Mouse (Mus musculus) lung, postnatal 36 days (tissue): Measurements from ENCODE around the gene Cilp.
"Not testable (repeated sequence)": the region's sequence is repeated elsewhere in the genome, so short reads cannot be mapped to it uniquely, and the experiment has no call there.

Experiments
- DNase-seq: peaks from one replicate; pipeline ENCODE4 v3.0.0; 2022; ENCODE audit warnings: mixed read lengths

The Cilp gene

DNA sequence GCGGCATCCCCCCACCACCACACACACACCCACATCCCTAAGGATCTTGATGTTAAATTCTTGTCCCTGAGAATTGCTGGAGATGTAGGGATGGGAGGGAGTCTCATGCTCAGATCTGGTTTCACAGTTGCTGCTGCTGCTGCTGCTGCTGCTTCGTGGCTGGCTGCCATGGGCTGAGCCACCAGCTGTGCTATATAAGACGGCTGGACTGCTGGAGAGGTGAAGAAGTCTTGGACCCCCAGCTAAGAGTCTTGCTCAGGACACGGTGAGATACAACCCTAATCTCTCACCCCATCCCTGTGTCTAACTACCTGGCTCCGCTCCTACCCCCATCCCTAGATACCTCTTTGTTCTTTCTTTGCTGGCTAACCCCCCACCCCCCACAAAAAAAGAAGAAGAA is at the start of gene Cilp:
Cilp (plus strand) TSS at position 222 of the 400 bp plus-strand sequence.
- no peak for DNase-seq

DNA sequence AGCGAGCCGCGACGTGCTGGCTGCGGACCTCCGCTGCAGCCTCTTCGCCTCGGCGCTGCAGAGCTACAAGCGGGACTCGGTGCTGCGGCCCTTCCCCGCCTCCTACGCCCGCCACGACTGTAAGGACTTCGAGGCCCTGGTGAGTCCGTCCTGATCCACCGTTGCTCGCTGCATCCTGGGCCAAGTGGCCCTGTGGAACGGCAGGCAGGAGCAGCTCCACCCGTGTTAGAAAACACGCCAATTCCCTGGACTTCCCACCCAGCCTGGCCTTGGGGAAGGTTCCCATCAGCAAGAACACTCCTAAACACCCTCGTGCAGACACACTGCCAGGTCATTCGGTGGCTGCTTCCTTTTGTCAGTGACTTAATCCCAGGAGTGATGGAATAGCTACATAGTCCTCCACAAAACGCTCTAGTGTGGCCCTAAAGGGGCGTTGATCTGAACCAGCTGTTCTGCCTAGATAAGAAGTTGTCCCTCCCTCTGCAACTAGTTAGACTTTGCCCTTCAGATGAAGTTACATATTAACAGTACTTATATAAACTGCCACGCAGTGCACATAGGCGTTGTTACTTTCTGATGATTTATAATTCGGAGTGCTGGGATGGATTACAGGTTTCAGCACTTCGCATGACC is 49.4 kb upstream of the Cilp start:
- peak; percentile 31 for DNase-seq

DNA sequence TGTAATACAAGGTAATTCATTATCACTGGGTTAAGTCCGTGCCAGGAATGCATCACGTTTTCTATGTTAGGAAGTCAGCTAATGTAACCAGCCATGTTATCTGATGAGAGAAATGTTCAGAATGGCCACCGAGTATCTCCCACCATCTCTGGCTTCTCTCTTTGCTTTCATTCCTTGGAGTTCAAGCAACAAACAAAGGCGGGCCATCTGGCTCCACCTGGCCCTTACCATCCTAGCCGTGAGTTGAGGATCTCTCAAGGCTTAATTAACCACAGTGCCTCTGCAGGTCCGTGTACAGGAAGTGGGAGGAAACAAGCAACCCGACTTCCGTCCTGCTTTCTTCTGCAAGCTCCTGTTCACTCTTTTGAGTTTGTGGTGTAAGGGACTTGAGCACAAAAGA is 48.0 kb upstream of the Cilp start:
- DNase-seq = peak; percentile 30

DNA sequence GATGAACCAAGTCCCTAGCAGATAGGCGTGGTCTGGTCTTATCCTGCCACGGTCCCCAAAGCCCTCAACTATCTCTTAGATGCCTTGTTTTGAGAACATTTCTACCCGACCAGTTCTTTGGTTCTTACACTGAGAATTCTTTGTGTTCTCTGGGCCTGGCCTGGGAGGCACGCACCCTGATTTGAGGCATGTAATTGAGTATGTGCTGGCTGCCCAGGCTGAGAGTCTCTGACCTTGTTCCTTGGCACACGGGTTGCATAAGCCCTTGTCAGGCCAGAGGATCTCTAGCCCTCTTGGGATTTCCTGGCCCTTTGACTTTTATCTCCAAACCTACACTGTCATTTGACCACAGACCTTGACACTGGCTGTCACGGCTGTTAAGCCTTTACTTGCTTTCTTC is 47.3 kb upstream of the Cilp start:
- no peak for DNase-seq

DNA sequence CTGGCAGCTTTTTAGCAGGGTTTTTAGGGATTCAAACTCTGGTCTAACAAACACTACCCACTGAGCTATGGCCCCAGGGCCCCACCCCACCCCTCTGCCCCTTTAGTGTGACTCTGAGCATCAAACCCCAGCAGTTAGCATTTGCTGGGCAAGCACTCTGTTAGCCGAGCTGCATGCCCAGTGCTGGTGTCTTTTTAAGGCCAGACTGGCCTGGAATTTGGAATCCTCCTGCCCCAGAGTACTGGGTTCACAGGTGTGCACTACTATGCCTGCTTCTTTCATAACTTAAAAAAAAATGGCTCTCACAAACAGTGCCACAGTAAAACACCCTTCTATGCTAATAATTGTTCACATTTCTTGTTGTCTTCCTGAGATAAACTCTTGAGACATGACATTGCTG is 46.1 kb upstream of the Cilp start:
- no peak for DNase-seq

DNA sequence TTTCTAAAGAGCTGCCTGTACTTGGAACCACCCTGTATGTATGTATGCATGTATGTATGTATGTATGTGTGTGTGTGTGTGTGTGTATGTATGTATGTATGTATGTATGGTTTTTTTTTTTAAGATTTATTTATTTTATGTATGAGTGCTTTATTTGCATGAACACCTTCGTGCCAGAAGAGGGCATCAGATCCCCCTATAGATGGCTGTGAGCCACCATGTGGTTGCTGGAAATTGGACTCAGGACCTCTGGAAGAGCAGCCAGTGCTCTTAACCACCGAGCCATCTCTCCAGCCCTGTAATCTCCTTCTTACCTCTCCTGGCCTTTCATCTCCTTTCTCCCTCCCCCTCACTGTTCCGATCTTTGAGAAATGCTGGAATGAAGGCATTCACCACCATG is 44.6 kb upstream of the Cilp start:
- DNase-seq = not testable (repeated sequence)

DNA sequence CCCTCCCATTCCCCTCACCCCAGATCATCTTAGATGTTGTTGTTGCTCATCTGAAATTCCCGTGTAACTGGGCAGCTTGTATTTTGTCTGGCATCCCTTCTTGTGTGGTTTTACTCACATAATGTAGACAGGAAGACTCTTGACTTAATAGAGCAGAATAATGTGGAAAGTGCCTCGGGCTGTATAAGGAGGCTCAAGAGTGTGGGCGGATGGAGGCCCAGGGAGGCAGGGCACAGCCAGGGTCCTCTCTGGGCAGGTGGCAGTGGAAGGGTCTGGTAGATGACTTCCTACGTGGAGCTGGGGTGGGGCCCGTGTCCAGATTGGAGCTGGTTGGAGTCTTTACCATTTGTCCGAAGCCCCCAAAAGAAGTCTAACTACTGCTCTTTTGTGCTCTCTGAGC is 41.1 kb upstream of the Cilp start:
- no peak for DNase-seq

DNA sequence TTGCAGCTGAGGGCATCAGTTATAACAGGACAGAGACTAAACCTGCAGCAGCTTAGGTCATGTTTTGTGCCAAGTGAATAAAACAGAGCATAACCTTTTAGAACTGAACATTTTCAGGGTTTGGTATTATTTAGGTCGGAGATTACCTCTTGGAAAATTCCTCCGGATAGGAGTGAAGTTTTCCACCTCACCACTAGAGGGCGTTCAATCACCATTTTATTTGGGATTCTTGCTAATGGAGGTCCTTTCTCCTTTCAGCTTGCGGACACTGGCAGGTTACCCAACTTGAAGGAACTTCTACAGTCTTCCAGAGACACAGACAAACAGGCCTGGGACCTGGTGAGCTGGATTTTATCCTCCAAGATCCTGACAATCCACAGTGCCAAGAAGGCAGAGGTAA is 39.2 kb upstream of the Cilp start:
- DNase-seq = peak; percentile 54

DNA sequence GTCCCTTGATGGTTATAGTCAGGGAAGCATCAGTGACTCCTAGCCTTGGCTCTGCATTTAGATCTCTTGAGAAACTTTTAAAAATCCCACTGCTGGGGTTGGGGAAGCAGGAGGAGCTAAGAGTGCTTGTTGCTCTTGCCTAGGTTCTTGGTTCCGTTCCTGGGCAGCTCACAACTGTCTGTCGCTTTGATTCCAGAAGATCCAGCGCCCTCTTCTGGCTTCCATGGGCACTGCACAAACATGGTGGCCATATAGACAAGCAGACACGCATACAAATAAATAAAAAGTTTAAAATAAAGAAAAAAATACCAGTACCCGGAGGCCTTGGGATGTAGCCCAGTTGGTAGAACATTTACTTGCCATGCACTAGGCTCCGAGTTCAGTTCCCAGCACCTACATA is 34.7 kb upstream of the Cilp start:
- DNase-seq = no peak

DNA sequence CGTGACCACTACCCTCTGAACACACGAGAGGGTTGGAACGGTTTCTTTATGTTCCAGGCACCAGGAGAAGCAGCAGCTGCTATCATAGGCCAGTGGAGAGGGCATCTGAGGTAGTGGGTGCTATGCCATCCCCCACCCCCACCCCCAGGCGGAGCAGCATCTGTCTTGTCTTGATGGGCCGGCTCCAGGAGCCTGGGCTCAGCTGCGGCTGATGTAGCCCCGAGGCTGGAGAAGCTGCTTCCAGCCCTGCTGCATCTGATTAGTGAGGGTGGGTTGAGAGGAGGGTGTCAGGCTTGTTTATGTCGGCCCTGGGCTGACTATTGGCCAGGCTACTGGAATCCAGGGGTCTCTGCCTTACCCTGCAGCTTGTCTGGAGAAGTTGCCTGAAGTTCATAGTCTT is 33.7 kb upstream of the Cilp start:
- no peak for DNase-seq

DNA sequence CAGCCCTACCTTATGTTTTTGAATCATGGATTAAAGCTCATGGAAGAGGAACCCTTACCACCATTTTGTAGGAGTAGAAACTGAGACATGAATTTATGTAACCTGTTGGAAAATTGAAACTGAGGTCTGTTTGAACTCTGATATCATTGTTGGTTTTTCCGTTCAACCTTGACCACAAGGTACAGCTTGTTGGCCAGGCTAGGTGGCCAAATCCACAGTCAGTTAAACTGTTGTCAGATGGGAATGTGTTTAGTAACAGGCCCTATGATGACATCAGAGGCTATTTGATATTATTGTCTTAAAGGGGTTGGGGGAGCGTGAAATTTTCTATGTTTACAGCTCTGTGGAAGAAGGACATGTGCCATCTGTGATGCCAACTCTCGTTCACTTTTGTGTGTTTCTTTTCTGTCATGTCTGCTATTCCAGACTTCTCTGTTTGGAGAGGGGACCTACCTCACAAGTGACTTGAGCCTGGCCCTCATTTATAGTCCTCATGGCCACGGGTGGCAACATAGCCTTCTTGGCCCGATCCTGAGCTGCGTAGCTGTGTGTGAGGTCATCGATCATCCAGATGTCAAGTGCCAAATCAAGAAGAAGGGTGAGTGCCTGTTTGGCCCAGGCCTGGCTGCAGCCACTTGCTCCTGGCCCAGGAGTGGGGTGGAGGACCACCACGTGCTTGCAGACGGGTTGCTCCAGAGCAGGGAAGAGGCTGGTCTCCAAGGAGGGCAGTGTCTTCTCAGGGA is 31.6 kb upstream of the Cilp start:
- DNase-seq = no peak

DNA sequence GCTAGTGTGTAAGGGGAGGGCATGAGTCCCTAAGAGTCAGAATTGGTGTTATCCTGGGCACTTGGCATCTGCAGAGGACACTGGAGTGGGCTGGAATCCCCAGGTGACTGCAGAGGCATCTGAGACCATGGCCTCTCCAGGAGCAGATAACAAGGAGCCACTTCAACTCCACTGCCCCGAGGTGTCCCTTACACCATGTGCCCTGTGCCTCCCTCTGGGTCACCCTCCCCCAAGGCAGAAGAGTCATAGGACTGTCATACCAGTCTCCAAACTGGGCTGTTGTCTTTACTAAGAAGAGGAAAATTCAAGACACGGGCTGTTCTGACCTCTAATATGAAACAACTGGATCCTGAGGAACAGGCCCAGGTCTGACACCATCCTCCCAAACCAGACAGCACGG is 30.2 kb upstream of the Cilp start:
- DNase-seq = no peak

DNA sequence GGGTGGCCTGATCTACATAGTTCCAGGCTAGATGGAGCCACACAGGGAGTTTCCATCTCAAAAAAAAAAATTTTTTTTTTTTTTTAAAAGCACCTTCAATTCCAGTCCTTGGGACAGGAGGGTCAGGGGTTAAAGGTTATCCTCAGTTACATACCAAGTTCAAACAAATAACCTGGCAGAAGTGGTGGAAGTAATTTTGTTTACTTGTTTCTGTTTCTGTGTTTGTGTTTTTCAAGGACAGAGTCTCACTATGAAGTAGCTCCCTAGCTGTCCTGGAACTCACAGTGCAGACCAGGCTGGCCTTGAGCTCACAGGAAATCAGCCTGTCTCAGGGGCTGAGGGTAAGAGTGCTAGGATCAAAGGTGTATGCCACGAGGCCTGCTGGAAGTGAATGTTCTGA is 29.4 kb upstream of the Cilp start:
- no peak for DNase-seq

DNA sequence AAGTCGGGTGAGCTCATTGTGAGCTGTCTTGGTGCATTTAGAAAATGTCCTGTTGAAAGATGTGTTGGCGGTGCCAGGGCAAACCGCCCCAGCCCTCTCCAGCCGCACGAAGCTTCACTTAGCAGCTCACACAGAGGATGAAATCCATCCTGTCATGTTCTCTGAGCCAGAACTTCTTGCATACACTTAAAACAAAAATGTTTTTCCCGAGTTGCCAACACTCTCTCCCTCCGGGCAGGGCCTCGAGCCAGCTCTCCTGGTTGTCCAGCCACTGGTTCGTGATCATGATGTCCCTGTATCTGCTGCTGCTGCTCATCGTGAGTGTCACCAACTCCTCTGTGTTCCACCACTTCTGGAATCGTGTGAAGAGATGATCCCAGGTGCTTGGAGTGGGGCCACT is 27.4 kb upstream of the Cilp start:
- DNase-seq = peak; percentile 29

DNA sequence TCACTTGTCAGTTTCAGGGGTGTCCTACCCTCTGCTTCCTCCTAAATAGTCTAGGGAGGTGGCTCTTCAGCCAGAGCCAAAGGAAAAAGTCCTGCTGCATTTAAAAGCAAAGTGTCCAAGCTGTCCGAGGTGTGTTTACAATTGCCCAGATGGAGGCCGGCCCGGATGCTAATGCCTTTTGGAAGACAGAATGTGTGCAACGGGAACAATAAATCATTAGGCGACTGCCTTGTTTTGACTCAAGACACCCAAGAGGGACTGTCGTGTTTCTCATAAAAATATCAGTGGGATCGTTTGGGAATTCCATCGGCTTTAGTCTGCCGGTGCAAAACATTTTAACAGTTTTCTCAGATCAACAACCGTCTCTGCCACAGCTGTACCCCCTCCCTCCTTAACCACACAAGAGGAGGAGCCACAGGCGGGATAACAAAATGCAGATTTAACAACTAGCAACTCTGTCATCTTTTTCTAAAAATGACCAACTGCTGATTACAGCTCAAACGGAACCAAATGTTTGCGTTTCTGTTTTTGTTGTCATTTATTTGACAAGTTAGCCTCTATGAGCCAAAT is 26.7 kb upstream of the Cilp start:
- peak; percentile 67 for DNase-seq

DNA sequence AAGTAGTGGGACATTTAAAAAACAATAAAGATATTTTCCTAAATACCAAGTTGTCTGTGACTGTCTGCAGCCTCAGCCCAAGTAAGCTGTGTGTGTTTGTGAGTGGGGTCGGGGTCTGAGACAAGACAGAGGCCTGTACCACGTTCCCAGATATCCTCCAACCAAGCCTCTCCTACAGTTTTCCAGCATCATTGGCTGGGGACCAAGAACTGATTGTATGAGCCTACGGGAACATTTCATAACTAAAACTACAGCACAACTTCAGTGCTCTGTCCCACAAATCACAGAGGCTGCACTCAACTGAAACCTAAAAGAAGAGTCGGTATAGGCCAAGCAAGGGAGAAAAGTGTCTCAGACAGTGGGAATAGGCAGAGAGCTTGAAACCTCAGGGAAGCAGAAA is 25.8 kb upstream of the Cilp start:
- no peak for DNase-seq

DNA sequence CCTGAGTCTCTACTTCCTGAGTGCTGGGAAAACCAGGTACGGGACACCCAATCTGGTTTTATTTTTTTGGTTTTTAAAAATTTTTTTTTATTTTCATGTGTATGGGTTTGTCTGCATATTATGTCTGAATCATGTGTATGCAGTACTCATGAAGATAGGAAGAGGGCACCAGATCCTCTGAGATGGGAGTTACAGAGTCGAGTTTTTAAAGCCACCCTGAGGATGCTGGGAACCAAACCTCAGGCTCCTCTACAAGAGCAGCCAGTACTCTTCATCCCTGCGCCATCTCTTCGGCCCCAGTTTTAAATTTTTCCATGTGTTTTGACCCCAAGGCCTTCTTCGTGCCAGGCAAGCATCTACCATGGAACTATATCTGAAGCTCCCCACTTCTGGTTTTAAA is 25.2 kb upstream of the Cilp start:
- no peak for DNase-seq

DNA sequence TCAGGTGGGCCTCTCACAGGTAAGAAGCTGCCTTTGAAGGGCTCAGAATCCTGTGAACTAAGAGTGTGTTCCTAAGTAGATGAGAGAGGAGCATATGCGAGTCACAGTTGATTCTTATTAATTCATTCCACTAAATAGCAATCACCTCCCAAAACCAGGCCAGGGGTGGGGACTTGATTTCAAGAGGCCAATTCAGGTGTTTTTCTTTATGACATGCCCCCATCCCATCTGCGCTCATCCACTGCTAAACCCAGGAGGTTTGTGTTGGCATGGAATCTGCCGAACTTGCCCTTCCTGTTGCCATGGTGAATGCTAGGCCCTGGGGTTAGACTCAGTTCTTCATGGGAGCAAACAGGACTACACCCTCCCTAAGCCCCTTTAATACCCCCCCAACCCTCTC is 24.4 kb upstream of the Cilp start:
- no peak for DNase-seq

DNA sequence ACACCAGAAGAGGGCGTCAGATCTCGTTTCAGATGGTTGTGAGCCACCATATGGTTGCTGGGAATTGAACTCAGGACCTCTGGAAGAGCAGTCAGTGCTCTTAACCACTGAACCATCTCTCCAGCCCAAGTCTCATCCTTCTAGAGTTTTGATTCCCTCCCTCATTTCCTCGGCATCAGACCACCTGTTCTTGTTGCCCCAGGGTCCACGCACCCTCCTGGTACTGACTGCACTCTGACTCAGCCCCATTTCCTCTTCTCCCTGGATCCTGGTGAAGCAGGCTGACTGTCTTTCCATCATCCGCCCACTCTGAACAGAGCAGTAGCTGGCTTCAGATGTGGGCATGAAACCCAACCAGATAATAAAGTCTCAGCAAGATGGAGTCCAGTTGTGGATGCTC is 23.0 kb upstream of the Cilp start:
- no peak for DNase-seq

DNA sequence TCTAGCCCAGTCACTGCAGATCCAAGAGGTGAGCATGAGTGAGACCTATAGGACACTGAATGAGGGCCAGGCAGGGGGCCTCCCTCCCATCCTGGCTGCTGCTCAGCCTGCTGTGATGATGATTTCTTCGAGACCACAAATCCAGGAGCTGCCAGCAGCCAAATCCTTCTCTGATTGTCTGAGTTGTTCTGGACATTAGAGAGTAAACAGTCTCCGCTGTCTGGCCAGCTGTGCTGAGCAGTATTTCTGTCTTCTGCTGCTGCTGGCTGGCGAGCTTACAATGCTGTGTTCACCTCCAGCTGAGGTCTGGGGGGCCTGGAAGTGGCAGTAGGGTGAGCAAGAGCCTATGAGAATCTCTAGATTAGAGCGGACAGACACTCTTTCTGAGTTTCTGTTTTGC is 21.7 kb upstream of the Cilp start:
- no peak for DNase-seq

DNA sequence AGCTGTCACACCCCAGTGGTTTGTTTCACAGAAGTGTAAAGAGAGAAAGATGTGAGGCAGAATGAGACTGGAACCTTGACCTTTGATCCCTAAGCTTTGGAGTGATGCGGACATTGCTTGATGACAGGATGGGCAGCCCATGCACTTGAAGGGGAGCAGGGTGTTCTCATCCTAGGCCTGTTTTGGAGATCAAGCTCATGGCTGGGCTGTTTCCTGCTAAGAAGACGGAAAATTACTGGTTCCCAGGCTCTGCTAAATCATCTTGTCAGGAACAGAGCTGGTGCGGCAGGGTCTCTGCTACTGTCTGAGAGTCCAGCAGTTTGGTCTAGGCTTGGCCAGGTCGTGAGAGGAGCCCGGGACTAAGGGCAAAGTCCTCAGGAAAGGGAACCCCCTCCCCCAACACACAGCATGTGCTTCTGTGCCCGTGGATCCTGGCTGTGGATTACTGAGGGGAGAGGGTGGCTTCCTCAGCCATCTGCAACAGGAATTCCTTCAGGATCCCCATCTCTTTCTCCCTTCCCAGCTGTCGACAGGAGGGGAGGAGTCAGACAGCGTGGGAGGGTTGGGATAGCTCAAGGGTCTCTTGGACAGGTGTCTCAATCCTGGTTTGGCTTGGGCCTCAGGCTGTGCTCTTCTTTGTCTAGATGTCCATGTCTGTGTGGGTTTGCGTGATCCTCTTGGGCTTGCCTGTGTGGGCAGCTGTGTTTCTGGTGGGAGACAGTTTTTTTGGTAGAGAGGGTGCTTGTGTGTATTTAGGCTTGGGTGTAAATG is 20.8 kb upstream of the Cilp start:
- DNase-seq = no peak

DNA sequence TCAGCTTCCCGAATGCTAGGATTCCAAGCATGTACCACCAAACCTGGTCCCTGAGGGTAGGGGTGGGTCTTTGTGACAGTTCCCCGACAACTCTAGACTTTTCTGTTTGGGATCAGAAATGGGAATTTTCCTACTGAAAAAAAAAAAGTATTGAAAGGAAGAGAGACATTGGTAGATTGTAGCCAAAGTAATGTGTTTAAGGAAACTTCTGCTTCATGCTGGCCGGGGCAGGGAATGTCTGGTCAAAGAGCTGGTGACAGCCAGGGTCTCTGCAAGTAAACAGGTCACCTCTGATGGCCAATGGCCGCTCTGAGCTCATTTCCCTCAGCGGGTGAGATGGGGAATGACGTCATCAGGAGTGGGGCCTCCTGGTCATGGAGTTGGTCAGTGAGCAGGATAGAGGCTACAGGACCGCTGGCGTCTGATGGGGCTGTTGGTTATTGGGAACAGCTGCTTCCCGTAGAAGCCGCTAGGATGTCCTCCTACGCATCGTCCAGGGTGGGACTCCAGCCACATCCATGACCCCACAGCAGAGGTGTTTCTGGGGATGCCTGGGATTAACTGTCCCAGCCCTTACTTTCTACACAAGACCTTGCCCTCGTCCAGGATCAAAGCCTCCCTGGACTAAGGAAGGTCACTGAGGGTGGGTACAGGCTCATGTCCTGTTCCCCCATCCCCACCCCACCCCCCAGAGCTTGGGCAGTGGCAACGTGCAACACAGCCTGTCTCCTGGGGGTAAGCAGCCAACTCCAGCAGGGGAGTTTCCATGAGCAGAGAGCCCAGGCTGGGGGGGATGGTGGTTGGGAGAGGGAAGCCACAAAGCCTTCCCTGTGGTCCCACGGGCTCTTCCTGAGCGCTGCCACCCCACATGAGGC is 17.2 kb upstream of the Cilp start:
- peak; percentile 20 for DNase-seq

DNA sequence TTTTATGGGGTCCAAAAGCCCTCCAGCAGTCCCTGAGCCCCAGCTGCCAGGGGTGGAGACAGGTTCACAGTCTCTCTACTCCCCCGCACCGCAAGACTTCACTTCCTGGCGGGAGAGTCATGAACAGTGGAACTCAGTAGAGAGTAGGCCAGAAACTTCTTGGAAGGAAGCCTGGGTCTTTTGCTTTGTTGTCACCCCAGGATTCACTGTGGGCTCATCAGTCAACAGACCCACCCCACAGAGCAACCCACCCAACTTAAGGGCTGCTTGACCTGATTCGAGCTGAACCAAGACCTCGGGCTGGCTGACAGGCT is 16.6 kb upstream of the Cilp start:
- DNase-seq = peak; percentile 29
